Mouse (Mus musculus): ENCODE measurements around the gene Ap1m2. TPM values are rescaled to one million over a fixed set of nuclear protein-coding genes. Genes with fewer than 3 reads are reported as not detected.

Ap1m2 gene
- 35.9 and 36.4 TPM in 2 replicates for polyA plus RNA-seq (2015; fragmentation: Nextera tagmentation; extraction: Ambion mirVana)

DNA sequence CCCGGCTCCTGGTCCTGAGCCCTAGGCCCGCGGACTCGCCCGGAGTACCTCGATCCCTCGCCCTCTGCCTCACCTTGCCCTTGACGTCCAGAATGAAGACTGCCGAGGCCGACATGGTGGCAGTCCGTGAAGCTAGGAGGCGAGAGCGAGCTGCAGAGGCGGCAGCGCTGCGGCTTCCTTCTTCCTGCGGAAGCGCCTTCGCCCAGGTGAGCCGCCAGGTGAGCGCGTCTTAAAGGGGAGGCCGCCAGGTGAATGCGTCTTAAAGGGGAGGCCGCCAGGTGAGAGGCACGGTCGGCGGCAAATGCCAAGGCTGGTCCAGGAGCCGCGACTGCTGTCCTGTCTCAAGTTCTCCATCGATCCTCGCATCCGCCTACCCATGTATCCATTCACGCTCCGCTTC lies at the start of gene Ap1m2:
TSS of gene Ap1m2 (minus strand) at position 204 of the 400 bp plus-strand sequence.
- peak within 1 kb of the TSS; percentile 52 for H3K27ac ChIP-seq (ENCODE audit: low read length)
- 10% methylated on average over 28 of the region's 35 CpGs for WGBS

DNA sequence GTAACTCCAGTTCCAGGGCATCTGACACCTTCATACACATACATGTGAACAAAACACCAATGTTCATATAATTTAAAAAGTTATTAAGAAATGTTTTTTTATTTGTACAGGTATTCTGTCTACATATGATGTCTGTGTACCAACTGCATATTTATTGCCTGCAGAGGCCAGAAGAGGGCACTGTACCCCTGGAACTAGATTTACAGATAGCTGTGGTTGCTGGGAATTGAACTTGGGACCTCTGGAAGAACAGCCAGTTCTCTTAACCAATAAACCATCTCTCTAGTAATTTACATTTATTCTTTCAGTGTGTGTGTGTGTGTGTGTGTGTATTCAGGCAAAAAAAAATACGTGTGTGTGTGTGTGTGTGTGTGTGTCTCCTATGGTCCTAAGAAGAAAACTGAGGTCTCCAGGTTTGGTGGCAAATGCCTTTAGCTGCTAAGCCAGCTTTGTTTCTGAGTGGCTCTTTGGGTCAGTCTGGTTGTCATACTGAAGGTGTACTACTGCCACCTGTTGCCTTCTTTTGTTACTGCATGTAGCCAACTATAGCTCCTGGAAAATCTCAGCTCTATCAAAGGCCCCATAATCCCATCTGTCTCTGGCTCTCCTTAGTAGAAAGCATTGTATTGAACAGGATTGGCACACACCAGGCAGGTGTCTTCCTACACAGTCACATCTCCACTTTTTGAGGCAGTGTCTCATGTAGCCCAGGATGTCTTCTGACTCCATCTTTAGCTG lies 45.0 kb upstream of the Ap1m2 start:
- no peak overlapping the region for H3K9ac ChIP-seq (replicated peaks; ENCODE audit: low read depth)
- TF ChIP-seq CTCF (IDR thresholded peaks at IDR 0.05) (peak; percentile 90), EP300 (IDR thresholded peaks at IDR 0.05) (no peak)
- H3K27ac ChIP-seq (ENCODE audit: low read length): no peak overlapping the region
- DNase-seq (ENCODE audit: low spot score): peak; percentile 91
- peak; percentile 54 for ATAC-seq
- peaks cover 6% of the 10 kb centered on the region; the same call in 1 of the 2 replicates for H3K36me3 ChIP-seq (ENCODE audit: insufficient read depth, low read length)
- WGBS: 5% methylated on average over 1 of the region's 1 CpGs
- no peak overlapping the region for H3K4me2 ChIP-seq (replicated peaks; ENCODE audit: low read depth, low read length)
- no peaks in the 10 kb centered on the region for H3K27me3 ChIP-seq (replicated peaks; ENCODE audit: insufficient read depth, low read length)
- H3K9me3 ChIP-seq (ENCODE audit: low read length): no peaks in the 10 kb centered on the region
- H3K4me1 ChIP-seq (ENCODE audit: insufficient read depth, low read depth, low read length): peaks cover 10% of the 10 kb centered on the region; the same call in 1 of the 2 replicates
- no peak overlapping the region for H3K4me3 ChIP-seq (ENCODE audit: low read depth, low read length)

More for the DNA sequence above, at the start of gene Ap1m2:
- Histone ChIP-seq H3K36me3 (ENCODE audit: insufficient read depth, low read length) (no peaks in the 10 kb centered on the region), H3K4me2 (replicated peaks; ENCODE audit: low read depth, low read length) (peak within 1 kb of the TSS; percentile 42), H3K9ac (replicated peaks; ENCODE audit: low read depth) (no peak within 1 kb of the TSS; the same call in 1 of the 2 replicates), H3K4me1 (ENCODE audit: insufficient read depth, low read depth, low read length) (no peaks in the 10 kb centered on the region), H3K27me3 (replicated peaks; ENCODE audit: insufficient read depth, low read length) (no peaks in the 10 kb centered on the region), H3K9me3 (ENCODE audit: low read length) (no peaks in the 10 kb centered on the region), H3K4me3 (ENCODE audit: low read depth, low read length) (peak within 1 kb of the TSS; percentile 36)
- ATAC-seq (peak; percentile 71), DNase-seq (ENCODE audit: low spot score) (peak; percentile 83)
- peak; percentile 58 for TF ChIP-seq CTCF (IDR thresholded peaks at IDR 0.05)
- TF ChIP-seq EP300 (IDR thresholded peaks at IDR 0.05): no peak

DNA sequence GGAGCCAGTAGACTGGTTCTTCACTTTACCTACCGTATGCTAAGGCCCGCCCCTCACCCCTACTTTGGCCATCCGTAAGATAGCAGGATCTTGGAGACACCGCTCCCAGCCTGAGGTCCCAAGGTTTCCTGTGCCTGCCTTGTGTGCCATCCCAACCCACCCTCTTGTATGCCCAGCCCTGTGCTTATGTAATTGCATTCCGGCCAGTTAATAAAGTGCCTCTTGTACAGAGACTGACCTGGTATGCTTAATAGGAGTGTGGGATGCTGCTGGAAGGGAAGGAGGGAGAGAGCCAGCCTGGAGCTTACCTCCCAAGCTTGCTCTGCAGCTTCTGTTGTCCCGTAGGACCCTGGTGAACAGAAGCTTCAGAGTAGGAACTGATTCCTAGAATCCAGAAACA lies 42.7 kb upstream of the Ap1m2 start:
- peak overlapping the region; percentile 32; the same call in 1 of the 2 replicates for H3K27ac ChIP-seq (ENCODE audit: low read length)
- H3K36me3 ChIP-seq (ENCODE audit: insufficient read depth, low read length): peaks cover 12% of the 10 kb centered on the region; the same call in 1 of the 2 replicates

DNA sequence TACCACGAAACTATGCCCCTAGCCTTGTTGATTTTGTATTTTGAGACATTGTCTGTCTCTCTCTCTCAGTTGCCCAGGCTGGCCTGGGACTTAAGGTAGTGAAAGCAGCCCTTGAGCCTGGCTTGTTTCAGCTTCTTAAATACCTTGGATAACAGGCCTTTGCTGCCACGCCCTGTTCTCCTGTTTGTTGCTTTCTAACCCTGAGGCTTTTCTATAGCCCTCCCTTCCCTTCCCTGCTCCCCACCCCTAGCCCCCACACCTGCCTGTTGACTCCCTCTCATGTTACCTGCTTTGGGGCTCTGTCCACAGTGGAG lies 41.2 kb upstream of the Ap1m2 start:
- Histone ChIP-seq H3K27me3 (replicated peaks; ENCODE audit: insufficient read depth, low read length) (no peaks in the 10 kb centered on the region), H3K4me1 (ENCODE audit: insufficient read depth, low read depth, low read length) (peaks cover 10% of the 10 kb centered on the region; the same call in 1 of the 2 replicates), H3K4me2 (replicated peaks; ENCODE audit: low read depth, low read length) (no peak overlapping the region), H3K9ac (replicated peaks; ENCODE audit: low read depth) (no peak overlapping the region), H3K27ac (ENCODE audit: low read length) (peak overlapping the region; percentile 84), H3K9me3 (ENCODE audit: low read length) (no peaks in the 10 kb centered on the region), H3K4me3 (ENCODE audit: low read depth, low read length) (no peak overlapping the region), H3K36me3 (ENCODE audit: insufficient read depth, low read length) (peaks cover 12% of the 10 kb centered on the region; the same call in 1 of the 2 replicates)
- ATAC-seq (peak; percentile 36), DNase-seq (ENCODE audit: low spot score) (peak; percentile 65)
- TF ChIP-seq CTCF (IDR thresholded peaks at IDR 0.05): no peak
- TF ChIP-seq EP300 (IDR thresholded peaks at IDR 0.05): no peak
- WGBS: 54% methylated on average over 2 of the region's 2 CpGs

More for the DNA sequence above, 42.7 kb upstream of the Ap1m2 start:
- TF ChIP-seq EP300 (IDR thresholded peaks at IDR 0.05): 0 out of 2 replicates have a peak, but pooled peaks have one; percentile 17
- TF ChIP-seq CTCF (IDR thresholded peaks at IDR 0.05): no peak
- Histone ChIP-seq H3K9ac (replicated peaks; ENCODE audit: low read depth) (no peak overlapping the region), H3K9me3 (ENCODE audit: low read length) (no peaks in the 10 kb centered on the region), H3K4me3 (ENCODE audit: low read depth, low read length) (no peak overlapping the region), H3K27me3 (replicated peaks; ENCODE audit: insufficient read depth, low read length) (no peaks in the 10 kb centered on the region), H3K4me1 (ENCODE audit: insufficient read depth, low read depth, low read length) (peaks cover 10% of the 10 kb centered on the region; the same call in 1 of the 2 replicates), H3K4me2 (replicated peaks; ENCODE audit: low read depth, low read length) (no peak overlapping the region)
- DNase-seq (ENCODE audit: low spot score): peak; percentile 72
- peak; percentile 75 for ATAC-seq
- 64% methylated on average over 6 of the region's 6 CpGs for WGBS

DNA sequence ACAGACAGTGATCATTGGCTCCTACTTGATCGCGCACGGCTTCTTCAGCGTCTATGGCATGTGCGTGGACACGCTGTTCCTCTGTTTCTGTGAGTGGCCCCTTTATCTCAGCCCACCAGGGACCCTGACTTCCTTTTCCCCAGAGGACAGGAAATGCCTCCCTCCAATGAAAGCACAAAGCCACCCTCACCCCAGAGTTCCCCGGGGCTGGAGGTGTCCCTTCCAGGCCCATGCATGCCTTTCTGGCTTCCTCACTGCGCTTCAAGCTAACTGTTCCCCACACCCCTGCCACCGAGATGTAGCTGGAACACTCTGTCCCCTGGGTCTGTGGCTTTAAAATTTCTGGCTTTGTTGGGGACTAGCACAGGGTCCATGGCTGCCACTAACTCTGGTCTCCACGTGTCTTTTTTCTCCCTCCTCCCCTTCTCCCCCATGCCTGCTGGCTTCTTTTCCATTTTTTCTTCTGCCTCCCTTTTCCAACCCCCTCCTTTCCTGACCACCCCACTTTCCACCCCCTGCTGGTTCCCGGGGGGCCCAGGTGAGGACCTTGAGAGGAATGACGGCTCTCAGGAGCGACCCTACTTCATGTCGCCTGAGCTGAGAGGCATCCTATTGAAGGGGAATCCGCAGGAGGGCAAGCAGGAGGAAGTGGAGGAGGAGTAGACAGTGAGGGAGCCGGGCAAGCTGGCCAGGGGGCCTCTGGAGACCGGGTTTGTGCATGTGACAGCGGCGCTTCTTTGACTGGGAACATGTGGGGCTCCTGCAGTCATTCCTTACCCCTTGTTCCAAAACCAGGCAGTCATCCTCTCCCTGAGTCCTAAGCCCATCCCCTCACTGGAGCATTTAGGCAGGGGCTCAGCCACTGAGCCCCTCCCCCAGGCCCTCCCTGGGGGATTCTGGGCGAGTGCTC lies 40.6 kb upstream of the Ap1m2 start:
- WGBS: 30% methylated on average over 20 of the region's 20 CpGs
- ATAC-seq: peak; percentile 12; the same call in 1 of the 2 replicates

More for the DNA sequence above, 40.6 kb upstream of the Ap1m2 start:
- peaks cover 15% of the 10 kb centered on the region; the same call in 1 of the 2 replicates for H3K36me3 ChIP-seq (ENCODE audit: insufficient read depth, low read length)
- peak; percentile 53; the same call in 1 of the 2 replicates for TF ChIP-seq EP300 (IDR thresholded peaks at IDR 0.05)
- no peak for TF ChIP-seq CTCF (IDR thresholded peaks at IDR 0.05)
- peak overlapping the region; percentile 84 for H3K27ac ChIP-seq (ENCODE audit: low read length)
- no peaks in the 10 kb centered on the region for H3K27me3 ChIP-seq (replicated peaks; ENCODE audit: insufficient read depth, low read length)
- H3K9me3 ChIP-seq (ENCODE audit: low read length): no peaks in the 10 kb centered on the region
- H3K9ac ChIP-seq (replicated peaks; ENCODE audit: low read depth): no peak overlapping the region
- H3K4me2 ChIP-seq (replicated peaks; ENCODE audit: low read depth, low read length): no peak overlapping the region
- H3K4me3 ChIP-seq (ENCODE audit: low read depth, low read length): no peak overlapping the region
- DNase-seq (ENCODE audit: low spot score): peak; percentile 30
- H3K4me1 ChIP-seq (ENCODE audit: insufficient read depth, low read depth, low read length): peaks cover 10% of the 10 kb centered on the region; the same call in 1 of the 2 replicates
